Mouse (Mus musculus) limb, embryonic 14.5 days (tissue): ENCODE results near the gene Otud3. TPM values are rescaled to one million over a fixed set of nuclear protein-coding genes. Genes with fewer than 3 reads are reported as not detected.

ENCODE experiments used
- ATAC-seq: fragments of 200-750 bp; cut with Nextera tagmentation; 2 replicates; pipeline ENCODE4 v1.8.0; 2017; ENCODE audit warnings: low read depth, moderate number of reproducible peaks, moderate TSS enrichment; ENCODE audit not compliant: low FRiP score
- DNase-seq: peaks from one replicate; pipeline ENCODE4 v3.0.0-alpha.2; 2015; ENCODE audit warnings: low spot score
- H3K27ac ChIP-seq: fragments of 300-500 bp; sonication (generic); replicated peaks from 2 replicates; pipeline ENCODE4 v1.5.1; 2014; ENCODE audit warnings: low read depth, mild to moderate bottlenecking, low read length, moderate library complexity, mixed read lengths
- H3K27me3 ChIP-seq: fragments of 300-500 bp; sonication (generic); 2 replicates; pipeline ENCODE4 v1.6.1; 2014; ENCODE audit warnings: low read length, mixed read lengths; ENCODE audit not compliant: control insufficient read depth, insufficient read depth
- H3K36me3 ChIP-seq: fragments of 300-500 bp; sonication (generic); 2 replicates; pipeline ENCODE4 v1.6.1; 2014; ENCODE audit warnings: mild to moderate bottlenecking, low read length, moderate library complexity, mixed read lengths; ENCODE audit not compliant: control insufficient read depth, insufficient read depth
- H3K4me1 ChIP-seq: fragments of 300-500 bp; sonication (generic); 2 replicates; pipeline ENCODE4 v1.6.1; 2014; ENCODE audit warnings: antibody characterized with exemption, low read length, mixed read lengths; ENCODE audit not compliant: control insufficient read depth, insufficient read depth
- H3K4me2 ChIP-seq: fragments of 300-500 bp; sonication (generic); replicated peaks from 2 replicates; pipeline ENCODE4 v1.6.1; 2014; ENCODE audit warnings: low read depth, mild to moderate bottlenecking, low read length, moderate library complexity; ENCODE audit not compliant: severe bottlenecking
- H3K4me3 ChIP-seq: fragments of 300-500 bp; sonication (generic); replicated peaks from 2 replicates; pipeline ENCODE4 v1.5.1; 2014; ENCODE audit warnings: low read length
- H3K9ac ChIP-seq: fragments of 300-500 bp; sonication (generic); 2 replicates; pipeline ENCODE4 v1.6.1; 2014; ENCODE audit warnings: mild to moderate bottlenecking, low read depth, low read length, moderate library complexity; ENCODE audit not compliant: severe bottlenecking
- H3K9me3 ChIP-seq: fragments of 300-500 bp; sonication (generic); 2 replicates; pipeline ENCODE4 v1.6.1; 2016; ENCODE audit warnings: low read length; ENCODE audit not compliant: control insufficient read depth
- POLR2A ChIP-seq: fragments of 200-500 bp; IDR thresholded peaks from 2 replicates; pipeline ENCODE4 v1.8.0; 2012; ENCODE audit warnings: inconsistent platforms, mild to moderate bottlenecking, moderate library complexity, borderline replicate concordance; ENCODE audit not compliant: insufficient read depth, insufficient read length; ENCODE audit errors: extremely low read depth
- WGBS: fragments of 180-500 bp; shearing (Covaris S2); extraction: QIAGEN DNeasy Blood & Tissue Kit; methylation state at CpG from one replicate; pipeline ENCODE4 v1.1.7; 2014; 5-methylcytosine and 5-hydroxymethylcytosine counted together
- polyA plus RNA-seq, 2 experiments: library from polyadenylated mRNA; depleted of rRNA in 1 of 2; stranded (reverse) in 1 of 2; unstranded in 1 of 2; fragments of >200 nt; fragmentation: Nextera tagmentation in 1 of 2; extraction: Ambion mirVana in 1 of 2; gene quantifications; 2 replicates each; pipeline versions ENCODE4 v1.2.1 to v1.2.3; 2012 to 2014

Gene Otud3
- polyA plus RNA-seq, 2 experiments, result 2.7 to 8.2 TPM

DNA sequence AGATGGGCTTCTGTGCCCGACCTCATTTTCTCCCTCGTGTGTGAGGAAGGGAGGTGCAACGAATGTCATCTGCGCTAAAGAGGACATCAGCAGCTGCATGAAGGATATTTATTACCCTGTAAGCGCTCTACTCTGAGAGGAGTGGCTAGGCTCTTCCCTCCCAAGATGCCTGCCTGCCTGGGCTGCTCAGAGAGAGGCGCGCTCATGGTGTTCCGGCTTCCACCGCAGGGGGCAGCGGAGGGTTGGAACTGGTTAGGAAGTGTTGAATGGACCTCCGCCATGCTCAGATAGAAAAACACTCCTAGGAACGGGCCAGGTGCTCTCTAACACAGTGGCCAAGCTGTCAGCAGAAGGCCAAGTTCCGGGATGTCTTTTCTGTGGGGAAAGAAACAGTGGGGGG lies 54.0 kb downstream of the Otud3 start:
- peak; percentile 82 for ATAC-seq
- H3K27ac ChIP-seq, result no peak overlapping the region
- WGBS, result 6% methylated on average over 13 of the region's 13 CpGs
- no peaks in the 10 kb centered on the region for H3K4me1 ChIP-seq
- peak overlapping the region; percentile 11; the same call in 1 of the 2 replicates for H3K4me2 ChIP-seq
- peak; percentile 61 for DNase-seq
- no peaks in the 10 kb centered on the region for H3K27me3 ChIP-seq
- no peaks in the 10 kb centered on the region for H3K36me3 ChIP-seq
- no peak overlapping the region for H3K9ac ChIP-seq
- TF ChIP-seq POLR2A, result no peak
- H3K9me3 ChIP-seq, result no peaks in the 10 kb centered on the region
- H3K4me3 ChIP-seq, result no peak overlapping the region; the same call in 1 of the 2 replicates

DNA sequence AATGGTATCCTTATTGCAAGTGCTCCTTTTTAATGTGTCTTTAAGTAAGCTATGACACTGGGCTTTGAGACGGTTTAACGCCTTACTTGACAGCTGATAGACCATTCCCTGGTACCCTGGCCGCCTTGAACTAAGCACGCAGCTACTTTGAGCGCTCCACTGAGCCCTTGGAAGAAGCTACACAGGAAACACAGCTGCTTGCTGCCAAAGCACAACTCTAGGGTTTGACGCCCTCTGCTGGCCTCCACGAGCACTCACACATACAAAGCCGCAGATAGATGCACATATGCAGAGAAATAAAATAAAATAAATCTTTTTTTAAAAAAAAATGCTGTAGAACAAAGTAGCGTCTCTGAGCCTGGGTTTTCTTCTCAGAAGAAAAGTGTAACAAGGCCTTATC lies 54.5 kb downstream of the Otud3 start:
- Histone ChIP-seq H3K27me3 (no peaks in the 10 kb centered on the region), H3K4me1 (no peaks in the 10 kb centered on the region), H3K36me3 (no peaks in the 10 kb centered on the region), H3K27ac (no peak overlapping the region), H3K4me3 (no peak overlapping the region), H3K9me3 (no peaks in the 10 kb centered on the region), H3K9ac (no peak overlapping the region), H3K4me2 (peak overlapping the region; percentile 11; the same call in 1 of the 2 replicates)
- no peak for TF ChIP-seq POLR2A
- DNase-seq (peak; percentile 29), ATAC-seq (peak; percentile 58; the same call in 1 of the 2 replicates)
- WGBS, result 15% methylated on average over 9 of the region's 9 CpGs

DNA sequence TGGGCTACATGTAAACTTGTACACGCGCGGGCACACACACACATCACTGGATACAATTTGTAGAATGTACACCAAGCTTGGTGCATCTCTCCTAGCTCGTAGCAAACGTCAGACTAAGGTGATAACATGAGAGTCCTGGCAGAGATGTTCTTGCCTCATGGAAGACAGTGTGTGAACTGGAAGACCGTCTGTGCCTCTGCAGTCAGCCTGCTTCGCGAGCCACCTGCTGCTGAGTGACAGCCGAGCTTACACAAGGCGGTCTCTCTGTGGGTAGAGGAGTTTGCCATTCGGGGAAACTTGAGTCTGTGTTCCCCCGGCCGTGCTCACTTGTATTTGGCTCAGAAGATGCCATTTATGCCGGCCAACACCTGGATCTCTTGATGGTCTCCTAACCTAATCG lies 55.3 kb downstream of the Otud3 start:
- ATAC-seq (no peak), DNase-seq (no peak)
- WGBS, result 76% methylated on average over 15 of the region's 15 CpGs
- Histone ChIP-seq H3K4me2 (no peak overlapping the region), H3K4me1 (no peaks in the 10 kb centered on the region), H3K9me3 (no peaks in the 10 kb centered on the region), H3K4me3 (no peak overlapping the region), H3K36me3 (no peaks in the 10 kb centered on the region), H3K27ac (no peak overlapping the region), H3K27me3 (no peaks in the 10 kb centered on the region), H3K9ac (no peak overlapping the region)
- no peak for TF ChIP-seq POLR2A

DNA sequence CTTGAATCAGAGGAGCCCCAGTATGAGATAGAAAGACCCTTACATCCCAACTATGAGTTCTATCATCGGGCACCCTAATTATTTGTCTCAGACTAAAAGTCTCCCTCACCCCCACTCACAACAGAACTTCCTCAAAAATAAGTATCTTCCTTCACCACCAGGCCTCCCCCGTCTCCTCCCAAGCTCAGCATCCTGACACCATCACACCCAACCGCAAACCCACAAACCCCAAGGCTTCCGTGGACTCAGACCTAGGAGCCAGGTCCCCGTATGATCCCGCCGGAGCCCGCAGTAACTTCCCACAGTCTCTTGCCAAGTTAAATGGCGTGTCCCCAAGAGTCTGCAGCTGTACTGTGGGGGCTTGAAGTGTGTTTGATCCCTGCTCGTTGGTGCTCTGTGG lies 56.2 kb downstream of the Otud3 start:
- Histone ChIP-seq H3K36me3 (no peaks in the 10 kb centered on the region), H3K27me3 (no peaks in the 10 kb centered on the region), H3K4me3 (no peak overlapping the region), H3K4me1 (no peaks in the 10 kb centered on the region), H3K9ac (no peak overlapping the region), H3K27ac (no peak overlapping the region), H3K4me2 (no peak overlapping the region), H3K9me3 (no peaks in the 10 kb centered on the region)
- 84% methylated on average over 10 of the region's 10 CpGs for WGBS
- no peak for TF ChIP-seq POLR2A
- ATAC-seq (no peak), DNase-seq (no peak)

DNA sequence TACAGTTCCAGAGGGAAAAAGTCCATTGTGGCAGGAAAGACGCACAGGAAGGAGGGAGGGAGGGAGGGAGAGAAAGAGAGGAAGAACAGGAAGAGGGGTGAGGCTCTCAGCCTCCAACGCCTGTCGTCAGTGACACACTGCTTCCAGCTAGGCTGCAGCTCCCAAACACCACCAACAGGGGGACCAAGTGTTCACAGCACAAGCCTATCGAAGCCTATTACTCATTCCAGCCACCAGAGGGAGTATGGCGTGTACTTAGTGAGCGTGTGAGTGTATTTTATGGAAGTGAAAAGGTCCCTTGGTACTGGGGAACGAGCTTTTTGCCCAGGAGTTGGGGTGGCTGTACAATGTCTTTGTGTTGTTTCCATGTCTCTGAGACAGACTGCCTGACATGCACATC lies 57.3 kb downstream of the Otud3 start:
- H3K27ac ChIP-seq, result no peak overlapping the region
- no peaks in the 10 kb centered on the region for H3K4me1 ChIP-seq
- H3K36me3 ChIP-seq, result no peaks in the 10 kb centered on the region
- no peaks in the 10 kb centered on the region for H3K27me3 ChIP-seq
- 26% methylated on average over 7 of the region's 7 CpGs for WGBS
- TF ChIP-seq POLR2A, result no peak
- no peak overlapping the region for H3K4me3 ChIP-seq
- DNase-seq (peak; percentile 71), ATAC-seq (no peak)
- no peak overlapping the region for H3K4me2 ChIP-seq
- H3K9me3 ChIP-seq, result no peaks in the 10 kb centered on the region
- H3K9ac ChIP-seq, result no peak overlapping the region

DNA sequence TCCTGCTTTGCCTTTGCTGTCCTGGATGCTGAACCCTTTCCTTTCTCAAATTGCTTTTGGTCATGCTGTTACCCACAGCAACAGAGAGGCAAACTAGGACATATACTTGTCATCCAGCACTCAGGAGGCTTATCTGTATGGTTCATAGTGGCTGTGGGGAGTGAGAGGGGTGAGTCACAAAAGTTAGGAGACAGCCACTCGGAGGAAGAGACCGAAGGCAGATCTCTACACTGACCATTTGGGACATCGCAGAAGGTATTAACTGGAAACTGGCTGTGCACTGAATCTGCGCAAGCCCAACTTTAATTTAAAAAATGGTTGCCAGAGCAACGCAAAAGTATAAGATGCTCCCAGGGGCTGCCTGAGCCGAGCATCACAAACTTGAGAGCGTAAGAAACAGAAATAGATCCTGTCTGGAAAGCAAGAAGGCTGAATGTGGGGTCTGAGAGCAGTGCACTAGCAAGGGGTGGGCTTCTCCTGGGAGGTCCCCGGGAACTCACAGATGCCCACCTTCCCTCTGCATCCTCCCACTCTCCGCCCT lies 58.6 kb downstream of the Otud3 start:
- H3K4me1 ChIP-seq, result no peaks in the 10 kb centered on the region
- 91% methylated on average over 9 of the region's 9 CpGs for WGBS
- ATAC-seq (no peak), DNase-seq (no peak)
- no peak overlapping the region for H3K4me3 ChIP-seq
- no peaks in the 10 kb centered on the region for H3K9me3 ChIP-seq
- no peak for TF ChIP-seq POLR2A
- H3K4me2 ChIP-seq, result no peak overlapping the region
- no peak overlapping the region for H3K9ac ChIP-seq
- no peaks in the 10 kb centered on the region for H3K36me3 ChIP-seq
- no peaks in the 10 kb centered on the region for H3K27me3 ChIP-seq
- H3K27ac ChIP-seq, result no peak overlapping the region
